Mouse (Mus musculus): ENCODE measurements at regions not wholly inside any gene's neighbourhood (a gene's known extent, or its start where the extent isn't known, plus 50 kb on each side); places are given as distances from the start of the nearest gene placed in this dataset.

DNA sequence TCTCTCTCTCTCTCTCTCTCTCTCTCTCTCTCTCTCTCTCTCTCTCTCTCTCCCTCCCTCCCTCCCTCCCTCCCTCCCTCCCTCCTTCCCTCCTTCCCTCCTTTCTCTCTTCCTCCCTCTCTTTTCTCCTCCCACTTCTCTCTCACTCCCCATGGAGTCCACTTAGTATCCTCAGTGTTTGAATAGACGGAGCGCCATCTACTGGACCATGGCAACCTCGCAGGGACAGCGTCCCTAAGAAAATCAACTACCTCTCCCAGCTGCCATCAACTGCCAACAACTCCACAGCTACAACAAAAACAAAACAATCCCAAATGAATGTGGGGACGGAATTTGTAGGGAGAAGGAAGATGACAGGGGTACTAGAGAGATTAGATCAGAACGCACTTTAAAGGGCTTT, 69.5 kb upstream of the Gls start:
- Histone ChIP-seq H3K27ac (no peak overlapping the region), H3K79me2 (replicated peaks; ENCODE audit: control insufficient read depth, insufficient read depth, low read length) (no peaks in the 10 kb centered on the region), H3K9ac (ENCODE audit: low read depth, low read length) (no peak overlapping the region), H3K27me3 (ENCODE audit: control insufficient read depth, insufficient read depth, low read length) (no peaks in the 10 kb centered on the region), H3K36me3 (ENCODE audit: control insufficient read depth, insufficient read depth, low read length) (no peaks in the 10 kb centered on the region), H3K4me3 (no peak overlapping the region), H3K4me1 (ENCODE audit: control insufficient read depth, insufficient read depth, low read length) (no peaks in the 10 kb centered on the region; the same call in 1 of the 2 replicates)
- intact Hi-C loops (cut with DNase I): loop anchor here (1.0 to 5.0 kb wide), 3 partner anchors 135 to 438 kb away; no protein-coding TSS in a partner anchor
- 7% methylated on average over 6 of the region's 6 CpGs for WGBS
- TF ChIP-seq CTCF (IDR thresholded peaks at IDR 0.05) (peak; percentile 76), POLR2A (IDR thresholded peaks at IDR 0.05; ENCODE audit: insufficient read depth, low read depth, low read length) (no peak), EP300 (IDR thresholded peaks at IDR 0.05; ENCODE audit: insufficient read depth, low read depth, low read length) (0 out of 2 replicates have a peak, but pooled peaks have one; percentile 16)
- peak; percentile 71 to 78 for DNase-seq

DNA sequence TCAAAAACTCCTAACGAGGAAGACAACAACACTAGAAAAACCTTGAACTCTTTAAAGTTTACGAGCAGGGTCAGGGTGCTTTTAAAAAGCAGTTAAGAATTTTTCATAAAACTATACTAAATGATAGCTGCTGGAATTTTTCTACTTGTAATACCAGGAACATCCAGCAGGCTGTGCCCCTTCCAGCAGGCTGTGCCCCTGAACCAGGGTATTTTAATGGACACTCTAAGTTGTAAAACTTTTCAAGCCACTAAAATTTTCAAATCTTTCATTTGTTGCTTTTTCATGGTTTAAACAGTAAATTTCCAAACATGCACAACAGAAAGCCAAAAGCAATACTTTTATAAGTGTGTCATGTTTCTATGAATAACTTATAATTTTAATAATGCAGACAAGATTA, 68.2 kb upstream of the Gls start:
- H3K27ac ChIP-seq: no peak overlapping the region
- H3K4me3 ChIP-seq: no peak overlapping the region
- no peaks in the 10 kb centered on the region; the same call in 1 of the 2 replicates for H3K4me1 ChIP-seq (ENCODE audit: control insufficient read depth, insufficient read depth, low read length)
- TF ChIP-seq CTCF (IDR thresholded peaks at IDR 0.05) (peak; percentile 84), POLR2A (IDR thresholded peaks at IDR 0.05; ENCODE audit: insufficient read depth, low read depth, low read length) (no peak)
- WGBS: 55% methylated on average over 2 of the region's 2 CpGs
- peak in 1 of 2 experiments; percentile 23 for DNase-seq
- no peaks in the 10 kb centered on the region for H3K79me2 ChIP-seq (replicated peaks; ENCODE audit: control insufficient read depth, insufficient read depth, low read length)
- no peaks in the 10 kb centered on the region for H3K36me3 ChIP-seq (ENCODE audit: control insufficient read depth, insufficient read depth, low read length)
- H3K9ac ChIP-seq (ENCODE audit: low read depth, low read length): no peak overlapping the region
- no peaks in the 10 kb centered on the region for H3K27me3 ChIP-seq (ENCODE audit: control insufficient read depth, insufficient read depth, low read length)
- intact Hi-C loops (cut with DNase I): loop anchor here (2.0 to 5.0 kb wide), 3 partner anchors 134 to 448 kb away; partner anchors contain the start of gene Nemp2

DNA sequence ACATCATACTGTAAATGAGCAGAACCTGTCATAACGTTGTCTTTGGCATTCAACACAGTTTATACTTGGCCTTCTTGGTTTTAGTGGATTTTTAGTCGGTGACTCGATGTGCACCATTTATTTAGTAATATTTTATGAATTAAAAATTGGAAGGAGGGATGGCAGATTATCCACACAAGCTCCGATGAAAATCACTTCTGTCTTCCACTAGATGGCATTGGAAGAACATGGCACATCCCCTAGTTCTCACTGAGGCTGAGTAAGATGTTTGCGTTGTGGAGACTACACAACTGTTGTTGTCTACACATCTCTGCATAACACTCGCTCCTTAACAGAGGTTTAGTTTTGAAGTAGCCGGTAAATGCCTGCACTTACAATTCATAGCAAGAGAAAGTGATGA, 66.5 kb upstream of the Gls start:
- Histone ChIP-seq H3K79me2 (replicated peaks; ENCODE audit: control insufficient read depth, insufficient read depth, low read length) (no peaks in the 10 kb centered on the region), H3K36me3 (ENCODE audit: control insufficient read depth, insufficient read depth, low read length) (no peaks in the 10 kb centered on the region), H3K4me1 (ENCODE audit: control insufficient read depth, insufficient read depth, low read length) (no peaks in the 10 kb centered on the region; the same call in 1 of the 2 replicates), H3K27ac (no peak overlapping the region), H3K4me3 (no peak overlapping the region), H3K27me3 (ENCODE audit: control insufficient read depth, insufficient read depth, low read length) (no peaks in the 10 kb centered on the region), H3K9ac (ENCODE audit: low read depth, low read length) (no peak overlapping the region)
- DNase-seq: no peak
- TF ChIP-seq EP300 (IDR thresholded peaks at IDR 0.05; ENCODE audit: insufficient read depth, low read depth, low read length) (no peak), CTCF (IDR thresholded peaks at IDR 0.05) (peak; percentile 60), POLR2A (IDR thresholded peaks at IDR 0.05; ENCODE audit: insufficient read depth, low read depth, low read length) (no peak)
- WGBS: 55% methylated on average over 7 of the region's 7 CpGs
- intact Hi-C loops (cut with DNase I): no loop called here

DNA sequence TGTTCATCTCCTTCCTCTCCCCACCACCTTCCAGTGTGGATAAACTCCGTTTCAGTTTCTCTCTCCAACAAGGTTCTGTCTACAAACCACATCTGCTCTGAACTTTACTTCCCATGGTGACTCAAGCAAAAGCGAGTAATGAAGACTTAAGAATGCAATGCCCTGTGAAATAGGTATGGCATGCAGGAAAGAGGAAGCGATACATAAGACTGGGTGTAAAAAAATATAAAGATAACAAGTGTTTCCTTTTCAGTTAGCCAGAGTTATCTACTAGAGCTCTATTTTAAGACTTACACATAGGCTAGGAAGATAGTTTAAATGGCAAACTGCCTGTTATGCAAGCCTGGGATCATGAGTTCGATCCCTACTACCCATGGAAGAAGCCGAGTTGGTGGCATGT, 65.3 kb upstream of the Gls start:
- Histone ChIP-seq H3K4me3 (no peak overlapping the region), H3K27ac (no peak overlapping the region), H3K36me3 (ENCODE audit: control insufficient read depth, insufficient read depth, low read length) (no peaks in the 10 kb centered on the region), H3K9ac (ENCODE audit: low read depth, low read length) (no peak overlapping the region), H3K27me3 (ENCODE audit: control insufficient read depth, insufficient read depth, low read length) (no peaks in the 10 kb centered on the region), H3K79me2 (replicated peaks; ENCODE audit: control insufficient read depth, insufficient read depth, low read length) (no peaks in the 10 kb centered on the region), H3K4me1 (ENCODE audit: control insufficient read depth, insufficient read depth, low read length) (no peaks in the 10 kb centered on the region; the same call in 1 of the 2 replicates)
- no peak for DNase-seq
- intact Hi-C loops (cut with DNase I): no loop called here
- WGBS: 60% methylated on average over 5 of the region's 5 CpGs
- TF ChIP-seq CTCF (IDR thresholded peaks at IDR 0.05) (no peak), EP300 (IDR thresholded peaks at IDR 0.05; ENCODE audit: insufficient read depth, low read depth, low read length) (no peak), POLR2A (IDR thresholded peaks at IDR 0.05; ENCODE audit: insufficient read depth, low read depth, low read length) (no peak)

DNA sequence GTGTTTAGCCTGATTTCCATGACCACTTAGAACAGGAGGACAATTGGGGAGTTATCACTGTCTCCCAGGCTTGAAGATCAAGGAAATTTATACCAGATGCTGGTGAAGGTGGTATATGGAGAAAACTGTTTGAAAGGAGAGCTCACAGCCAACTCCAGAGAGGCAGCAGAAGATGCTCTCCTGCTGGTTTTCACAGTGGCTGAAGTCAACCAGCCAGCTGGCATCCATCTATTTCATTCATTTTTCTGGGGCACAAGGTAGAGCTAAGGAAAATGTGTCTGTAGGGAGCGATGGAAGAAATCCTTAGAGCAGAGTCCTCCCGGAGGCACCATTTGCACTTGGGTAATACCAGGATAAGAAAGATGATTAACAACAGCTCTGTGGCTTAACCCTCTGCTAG, 63.1 kb upstream of the Gls start:
- WGBS: 55% methylated on average over 2 of the region's 2 CpGs
- TF ChIP-seq POLR2A (IDR thresholded peaks at IDR 0.05; ENCODE audit: insufficient read depth, low read depth, low read length): no peak
- TF ChIP-seq CTCF (IDR thresholded peaks at IDR 0.05): no peak
- TF ChIP-seq EP300 (IDR thresholded peaks at IDR 0.05; ENCODE audit: insufficient read depth, low read depth, low read length): no peak
- no peak for DNase-seq
- no peak overlapping the region for H3K4me3 ChIP-seq
- no peaks in the 10 kb centered on the region for H3K79me2 ChIP-seq (replicated peaks; ENCODE audit: control insufficient read depth, insufficient read depth, low read length)
- no peak overlapping the region for H3K9ac ChIP-seq (ENCODE audit: low read depth, low read length)
- intact Hi-C loops (cut with DNase I): no loop called here
- H3K36me3 ChIP-seq (ENCODE audit: control insufficient read depth, insufficient read depth, low read length): no peaks in the 10 kb centered on the region
- no peaks in the 10 kb centered on the region for H3K27me3 ChIP-seq (ENCODE audit: control insufficient read depth, insufficient read depth, low read length)
- no peak overlapping the region for H3K27ac ChIP-seq
- H3K4me1 ChIP-seq (ENCODE audit: control insufficient read depth, insufficient read depth, low read length): no peaks in the 10 kb centered on the region

DNA sequence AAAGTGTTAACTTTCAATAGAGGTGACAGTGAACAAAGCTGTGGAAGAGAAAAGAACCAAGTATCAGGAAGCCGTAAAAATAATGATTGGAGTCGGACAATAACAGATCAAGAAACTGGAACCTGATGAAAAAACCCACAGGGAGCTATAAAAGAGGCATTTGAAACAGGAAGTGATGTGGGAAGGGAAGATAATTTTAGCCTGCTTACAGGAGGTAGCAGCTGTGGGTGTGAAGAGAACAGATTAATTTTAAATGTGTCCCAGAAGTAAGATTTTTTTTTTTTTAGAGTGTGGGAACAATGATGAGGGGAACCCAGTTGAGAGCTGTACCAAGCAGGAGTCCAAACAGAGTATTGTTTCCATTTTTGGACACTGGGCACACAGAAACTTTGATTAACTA, 61.5 kb upstream of the Gls start:
- 29% methylated on average over 2 of the region's 2 CpGs for WGBS
- intact Hi-C loops (cut with DNase I): no loop called here
- DNase-seq: no peak
- TF ChIP-seq EP300 (IDR thresholded peaks at IDR 0.05; ENCODE audit: insufficient read depth, low read depth, low read length): no peak
- no peak for TF ChIP-seq POLR2A (IDR thresholded peaks at IDR 0.05; ENCODE audit: insufficient read depth, low read depth, low read length)
- no peak for TF ChIP-seq CTCF (IDR thresholded peaks at IDR 0.05)
- Histone ChIP-seq H3K36me3 (ENCODE audit: control insufficient read depth, insufficient read depth, low read length) (no peaks in the 10 kb centered on the region), H3K9ac (ENCODE audit: low read depth, low read length) (no peak overlapping the region), H3K79me2 (replicated peaks; ENCODE audit: control insufficient read depth, insufficient read depth, low read length) (no peaks in the 10 kb centered on the region), H3K4me3 (no peak overlapping the region), H3K27me3 (ENCODE audit: control insufficient read depth, insufficient read depth, low read length) (no peaks in the 10 kb centered on the region), H3K4me1 (ENCODE audit: control insufficient read depth, insufficient read depth, low read length) (no peaks in the 10 kb centered on the region), H3K27ac (no peak overlapping the region)

Data from heart, adult 2 months (tissue).